Mouse (Mus musculus) layer of hippocampus, postnatal 10 days (tissue): ENCODE measurements around the gene Ccdc87. TPM values are rescaled to one million over a fixed set of nuclear protein-coding genes. Genes with fewer than 3 reads are reported as not detected.
"Not testable (repeated sequence)": the region's sequence is repeated elsewhere in the genome, so short reads cannot be mapped to it uniquely, and the experiment has no call there.

Source experiments
- DNase-seq, 2 experiments: peaks; one replicate each; pipeline ENCODE4 v3.0.0; 2021; ENCODE audit warnings: low spot score in 2 of 2
- long read RNA-seq: library from polyadenylated mRNA; stranded (forward); transcript quantifications from one replicate; pipeline ENCODE4 v2.0.0, GENCODE M21; 2023
- total RNA-seq, 2 experiments: library from RNA; stranded (reverse); gene quantifications; 2 replicates each; pipeline ENCODE4 v1.2.3; 2021

Ccdc87 gene
- total RNA-seq: 1 to 10 TPM; 1.9 to 2.6 TPM
- long read RNA-seq, partial matches to known transcripts: 0 of 1 reads
- long read RNA-seq, other reads (novel, unspliced or antisense): 0 of 1 reads

- peak; percentile 93 to 95 for DNase-seq
Observed at GRCm38 (mm10) chr19:4839149-4839548, at the start of gene Ccdc87, which contains the start of gene Ccs. Gene Ccdc87 (plus strand): TSS chr19:4839366. Gene Ccs (minus strand): TSS chr19:4839332.

GRCm38 (mm10) chr19:4793281-4793830, 45.8 kb upstream of the Ccdc87 start:
- DNase-seq: no peak

- DNase-seq: peak; percentile 97 to 98
Observed at GRCm38 (mm10) chr19:4793831-4794422, 45.2 kb upstream of the Ccdc87 start, which contains the start of gene Rbm4. Gene Rbm4 (minus strand): TSS chr19:4793901.

- no peak for DNase-seq
Observed at GRCm38 (mm10) chr19:4795929-4796328, 43.2 kb upstream of the Ccdc87 start.

GRCm38 (mm10) chr19:4797846-4798245, 41.3 kb upstream of the Ccdc87 start:
- DNase-seq: no peak

- DNase-seq: no peak
Observed at GRCm38 (mm10) chr19:4799083-4799482, 40.1 kb upstream of the Ccdc87 start.

GRCm38 (mm10) chr19:4802691-4803091, 36.5 kb upstream of the Ccdc87 start:
- peak; percentile 17 to 34 for DNase-seq

- no peak for DNase-seq
Observed at GRCm38 (mm10) chr19:4803283-4803682, 35.9 kb upstream of the Ccdc87 start.

- DNase-seq: no peak
Observed at GRCm38 (mm10) chr19:4810309-4810708, 28.9 kb upstream of the Ccdc87 start.

GRCm38 (mm10) chr19:4810746-4811062, 28.5 kb upstream of the Ccdc87 start:
- no peak for DNase-seq

- DNase-seq: peak; percentile 97 to 98
Observed at GRCm38 (mm10) chr19:4811063-4811908, 27.9 kb upstream of the Ccdc87 start, which contains the start of the genes Gm21992 and Rbm14. Gene Gm21992 (minus strand): TSS chr19:4811612. Gene Rbm14 (minus strand): TSS chr19:4811634.

GRCm38 (mm10) chr19:4811909-4812242, 27.3 kb upstream of the Ccdc87 start:
- DNase-seq: no peak

GRCm38 (mm10) chr19:4812334-4812949, 26.7 kb upstream of the Ccdc87 start:
- not testable (repeated sequence) for DNase-seq

GRCm38 (mm10) chr19:4813015-4813414, 26.2 kb upstream of the Ccdc87 start:
- DNase-seq: no peak

- DNase-seq: no peak
Observed at GRCm38 (mm10) chr19:4817182-4817835, 21.9 kb upstream of the Ccdc87 start.

GRCm38 (mm10) chr19:4820678-4821303, 18.4 kb upstream of the Ccdc87 start:
- DNase-seq: peak; percentile 74 to 81

GRCm38 (mm10) chr19:4828444-4829114, 10.6 kb upstream of the Ccdc87 start:
- no peak for DNase-seq

GRCm38 (mm10) chr19:4829156-4829555, 10.0 kb upstream of the Ccdc87 start:
- peak; percentile 79 to 81 for DNase-seq

- DNase-seq: no peak
Observed at GRCm38 (mm10) chr19:4833977-4834376, 5.2 kb upstream of the Ccdc87 start.

- no peak for DNase-seq
Observed at GRCm38 (mm10) chr19:4836096-4836495, 3.1 kb upstream of the Ccdc87 start.
